In genomic region chr3:53166001-53166400, GRCm38 (mm10) we compare ENCODE assay signal across 7 mouse cellular contexts.
DNase-seq lines count a peak whose midpoint lies in the region.

No protein-coding gene starts in this region.

- intact Hi-C loops in heart, postnatal 10 days (cut with DNase I): loop anchor here (5.0 kb wide), 1 partner anchor 124 kb away; the partner anchor contains the start of gene Lhfp

- peak; percentile 7 for DNase-seq in adipocyte (ENCODE audit: low spot score)
- DNase-seq in embryo, embryonic 10 days (ENCODE audit: low spot score): peak; percentile 64
- DNase-seq in heart, postnatal 10 days: peak; percentile 58 to 68
- DNase-seq in kidney, postnatal 14 days: peak; percentile 57
- no peak for DNase-seq in frontal cortex, postnatal 36 days (ENCODE audit: low spot score in 2 of 2)
- DNase-seq in right cerebral cortex, adult 18-20 months: no peak
- DNase-seq in spleen, adult 18-20 months: no peak

Comparison
In these comparisons a context has a peak if more than half of its experiments do, and no peak if none do; other contexts are left out.
1. DNase-seq: peak in adipocyte (single experiment), embryo, embryonic 10 days (single experiment), heart, postnatal 10 days (2 of 2) and kidney, postnatal 14 days (single experiment); none in frontal cortex, postnatal 36 days (0 of 2), right cerebral cortex, adult 18-20 months (single experiment) and spleen, adult 18-20 months (0 of 2).